Mouse (Mus musculus): ENCODE results near the gene Slirp. TPM values are rescaled to one million over a fixed set of nuclear protein-coding genes. Genes with fewer than 3 reads are reported as not detected.

Slirp gene
- polyA plus RNA-seq, 1 experiment from 2014 or later = 345 TPM

DNA sequence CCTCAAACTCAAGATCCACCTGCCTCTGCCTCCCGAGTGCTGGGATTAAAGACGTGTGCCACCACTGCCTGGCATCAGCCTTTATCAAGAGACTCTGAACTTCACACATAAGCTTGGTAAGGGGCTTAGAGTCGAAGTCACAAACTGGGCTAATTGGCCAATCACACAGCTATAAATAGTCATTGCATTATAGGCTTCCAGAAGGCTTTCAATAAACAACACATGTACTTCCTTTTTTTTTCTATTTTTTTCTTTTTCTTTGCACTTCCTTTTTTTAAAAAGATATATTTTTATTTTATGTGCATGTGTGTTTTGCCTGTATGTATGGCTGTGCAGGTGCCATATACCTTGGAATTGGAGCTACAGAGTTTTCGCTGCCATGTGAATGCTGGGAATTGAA is 28.3 kb upstream of the Slirp start:
- Histone ChIP-seq H3K9ac (no peak overlapping the region), H3K36me3 (ENCODE audit: poor library complexity, severe bottlenecking) (no peaks in the 10 kb centered on the region), H3K27ac (no peak overlapping the region), H3K9me3 (replicated peaks) (no peaks in the 10 kb centered on the region), H3K4me1 (peaks cover 12% of the 10 kb centered on the region), H3K4me2 (no peak overlapping the region), H3K4me3 (no peak overlapping the region), H3K27me3 (no peaks in the 10 kb centered on the region)
- ATAC-seq = no peak
- WGBS = 78% methylated on average over 4 of the region's 4 CpGs

DNA sequence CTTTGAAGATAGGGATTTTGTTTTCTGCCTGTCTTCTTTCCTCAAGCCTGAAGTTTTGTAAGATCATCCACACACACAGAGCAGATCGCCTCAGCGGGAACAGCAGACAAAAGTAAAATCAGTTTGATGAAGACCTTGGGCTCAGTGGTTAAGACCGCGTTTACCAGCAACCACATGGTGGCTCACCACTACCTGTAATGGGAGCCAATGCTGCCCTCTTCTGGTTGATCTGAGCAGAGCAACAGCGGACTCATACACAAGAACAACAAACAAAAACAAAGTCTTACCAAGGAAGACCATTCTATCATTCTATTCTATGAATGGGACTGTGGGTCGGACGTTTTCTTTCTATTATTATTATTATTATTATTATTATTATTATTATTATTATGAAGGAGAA is 27.0 kb upstream of the Slirp start:
- Histone ChIP-seq H3K27ac (no peak overlapping the region), H3K27me3 (no peaks in the 10 kb centered on the region), H3K4me2 (no peak overlapping the region), H3K9ac (no peak overlapping the region), H3K36me3 (ENCODE audit: poor library complexity, severe bottlenecking) (no peaks in the 10 kb centered on the region), H3K4me3 (no peak overlapping the region), H3K9me3 (replicated peaks) (no peaks in the 10 kb centered on the region), H3K4me1 (peaks cover 12% of the 10 kb centered on the region)
- 44% methylated on average over 7 of the region's 7 CpGs for WGBS
- no peak for ATAC-seq

DNA sequence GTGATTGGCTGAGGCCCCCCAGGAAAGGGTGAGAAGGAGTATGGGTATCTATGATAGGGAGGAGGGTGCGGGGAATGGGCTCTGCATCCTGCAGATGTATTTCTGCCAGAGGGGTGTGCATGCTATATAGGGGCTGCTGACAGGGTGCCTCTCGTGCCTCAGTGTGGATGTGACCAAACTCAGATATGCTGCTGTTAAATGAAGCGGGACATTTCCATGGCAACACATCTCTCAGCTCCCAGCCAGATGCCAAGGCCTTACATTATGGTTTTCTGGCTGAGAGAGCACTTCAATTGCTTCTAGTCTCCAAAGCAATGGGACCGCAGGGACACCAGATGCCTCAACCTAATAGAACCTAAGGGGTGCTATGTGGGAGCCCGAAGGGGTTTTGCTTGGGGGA is 24.8 kb upstream of the Slirp start:
- 30% methylated on average over 5 of the region's 5 CpGs for WGBS
- peak; percentile 87 for ATAC-seq

DNA sequence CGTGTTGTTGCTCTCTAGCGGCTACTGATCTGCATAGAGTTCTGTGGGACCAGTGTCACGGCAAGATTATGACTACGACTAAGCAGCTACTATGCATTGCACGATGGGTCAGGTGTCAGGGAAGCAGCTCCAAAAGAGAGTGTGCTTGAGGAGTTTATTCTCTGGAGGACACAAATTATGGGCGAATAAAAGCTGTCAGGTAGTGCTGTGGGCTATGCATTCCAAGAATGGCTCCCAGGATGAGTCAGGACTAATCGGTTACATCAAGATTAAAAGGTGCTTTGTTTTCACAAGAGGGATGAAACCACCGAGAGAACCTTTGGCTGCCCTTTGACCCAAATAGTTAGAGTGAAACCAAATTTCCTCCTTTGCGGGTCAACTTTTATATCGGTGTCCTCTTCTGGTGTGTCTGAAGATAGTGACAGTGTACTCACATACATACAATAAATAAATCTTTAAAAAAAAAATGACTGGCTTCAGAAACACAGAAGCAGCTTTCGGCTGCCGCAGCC is 23.7 kb upstream of the Slirp start:
- Histone ChIP-seq H3K4me3 (no peak overlapping the region), H3K9me3 (replicated peaks) (no peaks in the 10 kb centered on the region), H3K36me3 (ENCODE audit: poor library complexity, severe bottlenecking) (peaks cover 21% of the 10 kb centered on the region), H3K27ac (peak overlapping the region; percentile 76), H3K9ac (no peak overlapping the region), H3K4me2 (no peak overlapping the region), H3K4me1 (peaks cover 12% of the 10 kb centered on the region), H3K27me3 (no peaks in the 10 kb centered on the region)
- WGBS = 77% methylated on average over 12 of the region's 12 CpGs
- ATAC-seq = no peak

More for the DNA sequence above, 24.8 kb upstream of the Slirp start:
- H3K4me2 ChIP-seq = peak overlapping the region; percentile 14; the same call in 1 of the 2 replicates
- no peak overlapping the region for H3K4me3 ChIP-seq
- peaks cover 12% of the 10 kb centered on the region for H3K4me1 ChIP-seq
- H3K27ac ChIP-seq = peak overlapping the region; percentile 76
- no peaks in the 10 kb centered on the region for H3K9me3 ChIP-seq (replicated peaks)
- H3K36me3 ChIP-seq (ENCODE audit: poor library complexity, severe bottlenecking) = peaks cover 16% of the 10 kb centered on the region
- H3K27me3 ChIP-seq = no peaks in the 10 kb centered on the region
- 0 out of 2 replicates have a peak overlapping the region, but pooled peaks have one; percentile 12 for H3K9ac ChIP-seq

DNA sequence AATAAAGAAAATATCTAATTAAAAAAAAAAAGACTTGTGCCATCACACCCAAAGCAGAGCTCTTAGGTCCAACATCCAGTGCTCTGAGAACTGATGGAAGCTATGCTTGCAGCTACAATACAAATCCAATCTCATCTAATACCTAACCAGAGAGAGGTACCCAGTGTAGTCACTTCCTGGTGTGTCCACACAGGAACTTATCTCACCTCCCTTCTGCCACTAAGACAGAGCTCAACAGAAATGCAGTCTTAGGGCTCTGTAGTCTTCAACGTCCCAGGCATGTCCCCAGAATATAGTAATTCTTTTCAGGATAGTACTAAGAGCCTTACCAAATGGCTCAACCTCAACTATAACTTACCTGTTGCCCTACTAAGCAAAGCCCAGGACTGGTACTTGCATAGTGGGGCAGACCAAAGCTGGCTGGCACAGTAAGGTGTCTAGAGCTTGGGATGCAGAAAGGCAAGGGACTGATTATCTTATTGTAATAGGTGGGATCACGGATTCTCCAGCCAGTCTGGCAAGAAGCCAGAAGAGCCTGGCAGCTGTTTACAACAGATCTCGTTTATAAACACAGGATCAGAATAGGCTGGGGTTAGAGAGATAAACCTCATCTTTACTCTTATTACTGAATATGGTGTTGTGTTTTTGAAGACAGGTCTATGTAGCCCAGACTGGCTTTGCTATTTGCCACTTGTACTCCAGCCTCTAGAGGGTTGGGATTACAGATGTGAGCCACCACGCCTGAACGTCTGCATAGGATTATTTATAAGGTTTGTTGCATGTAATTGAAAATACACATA is 21.8 kb upstream of the Slirp start:
- H3K4me3 ChIP-seq = no peak overlapping the region
- H3K27ac ChIP-seq = no peak overlapping the region
- 67% methylated on average over 5 of the region's 5 CpGs for WGBS
- H3K4me1 ChIP-seq = peaks cover 12% of the 10 kb centered on the region
- no peaks in the 10 kb centered on the region for H3K9me3 ChIP-seq (replicated peaks)
- H3K36me3 ChIP-seq (ENCODE audit: poor library complexity, severe bottlenecking) = peaks cover 36% of the 10 kb centered on the region
- H3K4me2 ChIP-seq = no peak overlapping the region
- no peaks in the 10 kb centered on the region for H3K27me3 ChIP-seq
- ATAC-seq = no peak
- H3K9ac ChIP-seq = no peak overlapping the region

DNA sequence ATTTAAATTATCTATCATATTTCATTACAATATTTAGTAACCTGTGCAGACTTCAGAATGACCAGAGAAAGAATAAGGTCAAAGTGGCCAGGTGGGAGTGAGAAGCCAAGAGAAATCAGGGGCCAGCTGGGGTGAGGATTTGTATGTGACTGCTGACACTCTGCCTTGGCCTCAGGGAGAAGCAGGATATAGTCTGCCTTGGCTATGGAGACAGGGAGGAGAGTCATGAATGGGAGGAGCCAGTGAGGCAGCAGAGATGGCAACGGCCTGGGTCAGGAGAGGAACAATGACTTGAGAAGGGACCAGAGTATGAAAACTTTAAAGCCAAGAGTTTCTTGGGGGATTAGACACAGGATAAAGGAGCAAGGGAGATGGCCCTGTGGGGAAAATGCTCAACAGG is 20.0 kb upstream of the Slirp start:
- Histone ChIP-seq H3K9me3 (replicated peaks) (no peaks in the 10 kb centered on the region), H3K27ac (no peak overlapping the region), H3K36me3 (ENCODE audit: poor library complexity, severe bottlenecking) (peaks cover 53% of the 10 kb centered on the region), H3K4me1 (peaks cover 10% of the 10 kb centered on the region), H3K9ac (no peak overlapping the region), H3K4me2 (no peak overlapping the region), H3K4me3 (no peak overlapping the region), H3K27me3 (no peaks in the 10 kb centered on the region)
- no peak for ATAC-seq
- 50% methylated on average over 1 of the region's 1 CpGs for WGBS

DNA sequence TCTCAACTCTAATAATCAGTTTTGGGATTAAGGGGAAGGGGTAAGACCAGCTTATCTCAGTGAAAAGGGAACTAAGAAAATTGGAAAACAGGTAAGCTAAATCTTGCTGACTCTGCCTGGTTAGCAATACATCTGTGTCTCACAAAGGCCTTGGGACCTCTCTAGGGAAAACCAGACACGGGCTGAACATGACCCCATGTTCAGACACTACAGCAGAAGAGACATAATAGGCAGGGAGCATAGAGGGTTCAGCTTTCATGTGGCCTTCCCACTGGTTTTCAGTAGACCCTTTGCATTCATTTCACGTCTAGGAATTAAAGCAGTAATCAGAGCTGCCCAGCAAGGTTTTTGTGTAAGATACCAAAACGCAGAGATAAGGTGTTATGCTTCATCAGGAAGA is 19.2 kb upstream of the Slirp start:
- 26% methylated on average over 3 of the region's 3 CpGs for WGBS
- no peak overlapping the region for H3K4me2 ChIP-seq
- H3K27ac ChIP-seq = no peak overlapping the region
- no peak for ATAC-seq
- no peaks in the 10 kb centered on the region for H3K9me3 ChIP-seq (replicated peaks)
- H3K9ac ChIP-seq = no peak overlapping the region
- no peak overlapping the region for H3K4me3 ChIP-seq
- peaks cover 61% of the 10 kb centered on the region for H3K36me3 ChIP-seq (ENCODE audit: poor library complexity, severe bottlenecking)
- peaks cover 2% of the 10 kb centered on the region; the same call in 1 of the 2 replicates for H3K4me1 ChIP-seq
- no peaks in the 10 kb centered on the region for H3K27me3 ChIP-seq

DNA sequence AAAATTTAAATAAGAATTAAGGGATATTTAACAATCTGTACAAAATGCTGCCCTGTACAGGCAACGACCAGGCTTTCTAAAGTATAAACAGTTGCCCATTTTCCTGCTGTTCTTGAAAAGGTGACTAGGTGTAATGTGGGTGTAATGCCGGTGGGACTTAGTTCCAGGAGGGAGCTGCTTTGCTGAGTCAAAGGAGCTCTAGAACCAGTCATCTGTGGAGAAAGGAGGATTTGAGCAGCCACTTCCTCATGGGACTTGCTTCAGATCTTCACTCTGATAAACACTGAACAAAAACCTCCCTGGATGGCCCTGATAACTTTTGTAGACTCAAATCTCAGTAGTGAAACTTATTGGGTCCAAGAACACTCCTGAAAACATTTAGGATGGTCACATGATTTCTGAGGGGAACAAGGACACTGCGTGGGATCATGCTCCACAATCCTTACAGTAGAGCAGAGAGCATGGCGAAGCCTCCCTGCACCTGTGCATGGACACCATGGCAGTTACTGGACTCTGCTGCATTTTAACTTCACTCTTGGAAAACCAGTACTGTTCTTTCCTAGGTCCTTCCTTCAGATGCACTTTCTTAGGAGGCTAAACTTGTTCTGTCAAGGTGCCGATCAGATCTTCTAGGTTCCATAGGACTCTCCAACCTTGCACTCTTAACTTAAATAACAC is 17.2 kb upstream of the Slirp start:
- no peak overlapping the region for H3K9ac ChIP-seq
- no peaks in the 10 kb centered on the region for H3K27me3 ChIP-seq
- no peaks in the 10 kb centered on the region for H3K9me3 ChIP-seq (replicated peaks)
- no peaks in the 10 kb centered on the region for H3K4me1 ChIP-seq
- no peak overlapping the region for H3K4me2 ChIP-seq
- H3K27ac ChIP-seq = no peak overlapping the region
- no peak overlapping the region for H3K4me3 ChIP-seq
- 92% methylated on average over 5 of the region's 5 CpGs for WGBS
- no peak for ATAC-seq
- peaks cover 81% of the 10 kb centered on the region for H3K36me3 ChIP-seq (ENCODE audit: poor library complexity, severe bottlenecking)

DNA sequence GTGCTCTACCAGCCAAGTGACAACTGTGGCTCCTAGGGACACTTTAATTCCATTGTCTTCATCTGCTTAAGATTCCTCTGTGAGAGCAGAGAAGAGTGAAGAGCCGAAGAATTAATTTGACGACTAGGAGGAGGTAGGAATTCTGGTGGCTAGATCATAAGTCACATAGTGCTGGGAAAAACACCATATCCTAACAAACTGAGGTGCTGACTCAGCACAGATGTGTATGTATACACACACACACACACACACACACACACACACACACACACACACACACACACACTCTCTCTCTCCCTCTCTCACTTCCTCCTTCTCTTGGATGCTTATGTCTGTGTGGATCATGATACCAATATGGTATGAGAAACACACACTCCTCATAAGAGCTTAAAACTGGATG is 15.4 kb upstream of the Slirp start:
- H3K4me2 ChIP-seq = no peak overlapping the region
- no peak overlapping the region for H3K27ac ChIP-seq
- no peak overlapping the region for H3K4me3 ChIP-seq
- H3K27me3 ChIP-seq = no peaks in the 10 kb centered on the region
- no peak for ATAC-seq
- WGBS = 78% methylated on average over 2 of the region's 2 CpGs
- H3K9me3 ChIP-seq (replicated peaks) = no peaks in the 10 kb centered on the region
- no peaks in the 10 kb centered on the region for H3K4me1 ChIP-seq
- H3K9ac ChIP-seq = no peak overlapping the region
- peaks cover 89% of the 10 kb centered on the region for H3K36me3 ChIP-seq (ENCODE audit: poor library complexity, severe bottlenecking)

DNA sequence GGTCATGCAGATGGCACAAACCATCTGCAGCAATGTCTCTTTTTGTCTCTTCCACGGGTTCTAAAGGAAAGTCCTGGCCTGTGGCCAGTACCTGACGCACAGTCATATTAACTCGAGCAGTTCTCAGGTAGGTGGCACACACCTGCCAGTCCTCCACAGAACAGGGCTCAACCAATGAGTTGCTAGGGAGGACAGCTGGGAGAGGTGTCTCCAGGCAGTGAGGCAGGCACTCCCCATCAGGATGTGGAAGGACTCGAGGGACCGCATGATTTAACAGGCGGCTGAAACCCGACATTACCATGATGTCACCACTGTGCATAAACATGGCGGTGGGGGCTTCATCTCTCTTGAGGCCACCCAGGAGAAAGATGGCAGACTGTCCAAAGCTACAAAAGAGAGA is 14.8 kb upstream of the Slirp start:
- H3K9me3 ChIP-seq (replicated peaks) = no peaks in the 10 kb centered on the region
- no peak for ATAC-seq

DNA sequence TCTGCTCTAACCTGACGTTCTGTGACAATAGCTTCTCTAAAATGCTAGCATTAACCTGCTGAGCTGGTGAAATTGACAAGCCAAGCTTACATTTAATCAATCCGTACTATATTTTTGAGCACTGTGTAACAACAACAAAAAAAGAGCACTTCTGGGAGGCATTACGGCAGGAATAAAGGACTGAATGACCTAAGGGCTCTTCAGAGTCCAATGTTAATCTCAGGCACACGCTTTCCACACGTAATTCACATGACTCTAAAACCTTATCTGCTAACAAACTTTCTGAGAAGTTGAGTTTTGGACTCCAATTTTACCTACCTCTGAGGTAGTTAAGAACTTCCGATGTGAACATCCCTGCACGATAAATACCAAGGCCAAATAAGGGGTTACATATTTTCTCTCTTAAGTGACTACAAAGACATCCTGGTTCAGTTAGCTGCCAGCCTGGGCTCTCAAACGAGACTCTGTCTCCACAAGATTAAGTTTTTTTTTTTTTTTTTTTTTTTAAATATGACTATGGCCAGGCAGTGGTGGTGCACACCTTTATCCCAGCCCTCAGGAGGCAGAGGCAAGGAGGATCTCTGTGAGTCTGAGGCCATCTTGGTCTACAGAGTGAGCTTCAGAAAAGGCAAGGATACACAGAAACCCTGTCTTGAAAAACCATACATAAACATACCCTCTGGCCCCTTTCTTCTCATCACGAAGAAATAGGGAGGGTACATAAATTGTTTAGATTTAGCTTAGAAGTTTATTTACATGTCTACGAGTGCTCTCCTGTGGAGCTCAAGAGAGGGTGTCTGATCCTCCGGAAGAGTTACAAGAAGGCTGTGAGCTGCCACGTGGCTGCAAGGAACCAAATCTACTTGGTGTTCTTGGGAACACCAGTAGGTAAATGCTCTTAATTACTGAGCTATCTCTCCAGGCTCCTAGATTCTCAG is 1.2 kb upstream of the Slirp start:
- ATAC-seq = no peak
- WGBS = 25% methylated on average over 12 of the region's 12 CpGs
- H3K4me3 ChIP-seq = peak overlapping the region; percentile 98
- peaks cover 29% of the 10 kb centered on the region for H3K4me1 ChIP-seq
- H3K4me2 ChIP-seq = peak overlapping the region; percentile 93
- H3K27ac ChIP-seq = no peak overlapping the region
- no peaks in the 10 kb centered on the region for H3K9me3 ChIP-seq (replicated peaks)
- no peaks in the 10 kb centered on the region for H3K27me3 ChIP-seq
- H3K9ac ChIP-seq = peak overlapping the region; percentile 89
- peaks cover 54% of the 10 kb centered on the region for H3K36me3 ChIP-seq (ENCODE audit: poor library complexity, severe bottlenecking)

More for the DNA sequence above, 14.8 kb upstream of the Slirp start:
- H3K9ac ChIP-seq = no peak overlapping the region
- WGBS = 83% methylated on average over 8 of the region's 8 CpGs
- H3K36me3 ChIP-seq (ENCODE audit: poor library complexity, severe bottlenecking) = peaks cover 89% of the 10 kb centered on the region
- H3K4me1 ChIP-seq = no peaks in the 10 kb centered on the region
- no peak overlapping the region for H3K27ac ChIP-seq
- H3K4me3 ChIP-seq = no peak overlapping the region
- H3K27me3 ChIP-seq = no peaks in the 10 kb centered on the region
- no peak overlapping the region for H3K4me2 ChIP-seq
